Mouse (Mus musculus): ENCODE data around the gene 4930595D18Rik.

- no peak for TF ChIP-seq TAL1 (IDR thresholded peaks at IDR 0.05; ENCODE audit: low read length)
- TF ChIP-seq GATA1 (IDR thresholded peaks at IDR 0.05; ENCODE audit: low read length), result no peak
Measured at GRCm38 (mm10) chr12:111207641-111208040, 23.4 kb upstream of the 4930595D18Rik start.

Measured in erythroblast, embryonic 14.5 days (primary cell).